Mouse (Mus musculus): Measurements from ENCODE around the gene Ralgps1.
"Not testable (repeated sequence)": the region's sequence is repeated elsewhere in the genome, so short reads cannot be mapped to it uniquely, and the experiment has no call there.

The Ralgps1 gene

GRCm38 (mm10) chr2:33215177-33215699 is 156.0 kb downstream of the Ralgps1 start:
- DNase-seq (ENCODE audit: low spot score in 2 of 2) = no peak

DNA sequence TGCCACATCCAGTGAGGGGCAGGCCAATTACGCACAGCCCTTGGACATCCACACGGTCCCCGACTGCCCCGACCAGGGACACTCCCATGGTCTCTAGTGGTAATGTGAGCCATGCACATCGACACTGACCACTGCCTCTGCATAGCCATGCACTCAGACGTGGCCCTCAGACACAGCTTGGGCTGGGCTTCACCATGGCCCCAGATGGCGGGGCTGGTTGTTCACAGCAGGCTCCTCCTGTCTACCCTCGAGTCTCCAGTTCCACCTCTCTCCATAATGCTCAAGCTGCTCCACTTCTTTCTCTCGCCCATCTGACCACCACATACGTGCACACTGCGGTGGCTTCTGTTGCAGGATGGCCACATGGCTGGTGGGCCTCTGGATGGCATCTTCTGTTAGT is 160.0 kb downstream of the Ralgps1 start:
- DNase-seq (ENCODE audit: low spot score in 2 of 2) = not testable (repeated sequence)

- no peak for DNase-seq (ENCODE audit: low spot score in 2 of 2)
These were observed 160.4 kb downstream of the Ralgps1 start for GRCm38 (mm10) chr2:33210841-33211240.

DNA sequence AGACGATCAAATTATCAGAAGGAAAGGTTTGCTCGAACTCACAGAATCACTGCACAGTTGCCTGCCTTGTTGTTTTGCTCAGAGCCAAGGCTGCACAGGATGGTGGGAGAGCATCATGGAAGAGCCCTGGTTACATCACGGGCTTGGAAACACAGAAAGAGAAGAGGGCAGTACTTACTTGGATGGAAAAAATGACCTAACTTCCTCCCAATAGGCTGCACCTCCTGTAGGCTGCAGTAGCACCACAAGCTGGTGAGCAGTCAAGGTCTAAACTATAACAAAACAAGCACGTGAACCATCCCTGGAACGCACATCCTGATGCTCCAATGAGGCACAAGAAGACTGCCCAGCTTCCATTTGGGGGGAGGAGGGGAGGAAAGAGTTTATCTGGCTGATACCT is 163.2 kb downstream of the Ralgps1 start:
- no peak for DNase-seq (ENCODE audit: low spot score in 2 of 2)

- DNase-seq (ENCODE audit: low spot score in 2 of 2) = no peak
These were observed 164.2 kb downstream of the Ralgps1 start for GRCm38 (mm10) chr2:33207069-33207468.

DNA sequence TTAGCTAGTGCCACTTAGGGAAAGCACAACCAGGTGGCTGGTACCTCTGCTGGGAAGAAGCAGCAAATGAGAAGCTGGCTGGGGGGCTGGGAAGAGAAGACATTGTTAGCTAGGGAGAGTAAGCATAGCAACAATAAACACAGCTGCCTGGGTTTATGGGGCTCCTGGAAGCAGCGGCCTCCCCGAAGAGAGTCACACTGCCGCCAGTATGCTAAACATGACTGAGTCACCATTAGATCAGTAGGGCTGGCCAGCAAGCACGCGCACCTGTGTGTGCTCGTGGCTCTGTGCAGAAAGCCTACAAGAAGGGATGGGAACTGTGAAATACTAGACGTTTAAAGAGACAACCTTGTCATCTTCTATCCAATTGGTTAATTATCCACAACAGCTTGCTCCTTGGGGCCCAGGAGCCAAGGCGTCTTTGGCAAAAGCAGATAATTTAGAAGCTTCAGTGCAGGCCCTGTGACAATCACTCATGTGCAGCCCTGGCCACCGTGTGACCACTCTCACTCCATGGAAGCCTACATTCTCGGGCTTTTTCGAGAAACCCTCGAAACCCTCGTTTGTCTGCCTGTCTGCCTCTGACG is 165.3 kb downstream of the Ralgps1 start:
- DNase-seq (ENCODE audit: low spot score in 2 of 2) = peak in 1 of 2 experiments; percentile 49

DNA sequence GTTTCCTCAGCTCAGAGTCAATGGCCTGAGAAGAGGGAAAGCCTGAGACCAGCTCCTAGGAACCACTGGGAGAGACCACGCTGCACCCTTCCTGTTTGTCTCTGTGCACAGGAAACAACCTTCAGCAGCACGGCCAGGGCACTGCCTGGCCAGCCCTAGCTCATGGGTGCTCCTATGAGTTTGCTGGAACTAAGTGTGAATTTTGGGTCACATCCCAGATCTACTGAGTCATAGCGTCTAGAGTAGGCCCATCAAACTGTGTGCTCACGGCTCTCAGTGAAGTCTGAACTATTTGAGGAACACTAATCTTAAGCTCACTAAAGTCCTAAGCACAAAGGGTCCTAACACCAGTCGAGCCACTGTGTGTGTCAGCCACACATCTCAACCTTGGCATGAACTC is 166.3 kb downstream of the Ralgps1 start:
- no peak for DNase-seq (ENCODE audit: low spot score in 2 of 2)

GRCm38 (mm10) chr2:33203284-33203683 is 168.0 kb downstream of the Ralgps1 start:
- no peak for DNase-seq (ENCODE audit: low spot score in 2 of 2)

DNA sequence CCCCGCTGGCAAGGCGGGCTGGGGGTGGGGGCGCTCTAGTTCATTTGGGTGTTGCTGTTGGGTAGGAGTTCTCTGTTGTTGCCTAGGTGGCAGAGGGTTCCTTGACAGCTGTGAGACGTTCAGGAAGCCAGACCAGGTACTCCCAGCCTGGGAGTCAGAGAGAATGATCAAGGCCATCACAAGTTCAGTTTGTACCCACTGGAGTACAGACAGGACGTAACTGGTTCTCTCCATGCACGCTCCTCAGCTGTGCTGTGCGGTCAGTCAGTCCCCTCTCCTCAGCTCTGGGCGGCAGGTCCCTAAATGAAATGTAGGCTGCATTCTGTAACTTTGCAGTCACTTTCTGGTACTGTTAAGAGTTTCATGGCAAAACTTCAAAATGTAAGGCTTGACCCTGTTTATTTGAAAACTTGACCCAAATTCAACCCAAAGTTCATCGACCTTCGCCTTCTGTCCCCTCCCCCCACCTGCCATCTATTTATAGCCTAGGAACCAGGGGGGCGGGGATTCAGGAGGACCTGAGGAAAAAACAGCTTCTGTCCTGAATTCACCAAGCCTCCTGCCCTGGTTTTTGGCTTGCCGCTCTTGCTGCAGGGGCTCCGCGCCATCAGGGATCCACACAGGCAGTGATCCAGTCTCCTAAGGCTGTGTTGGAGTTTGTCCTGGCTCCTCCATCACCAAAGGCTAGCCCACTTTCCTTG is 170.8 kb downstream of the Ralgps1 start:
- DNase-seq (ENCODE audit: low spot score in 2 of 2) = no peak

DNA sequence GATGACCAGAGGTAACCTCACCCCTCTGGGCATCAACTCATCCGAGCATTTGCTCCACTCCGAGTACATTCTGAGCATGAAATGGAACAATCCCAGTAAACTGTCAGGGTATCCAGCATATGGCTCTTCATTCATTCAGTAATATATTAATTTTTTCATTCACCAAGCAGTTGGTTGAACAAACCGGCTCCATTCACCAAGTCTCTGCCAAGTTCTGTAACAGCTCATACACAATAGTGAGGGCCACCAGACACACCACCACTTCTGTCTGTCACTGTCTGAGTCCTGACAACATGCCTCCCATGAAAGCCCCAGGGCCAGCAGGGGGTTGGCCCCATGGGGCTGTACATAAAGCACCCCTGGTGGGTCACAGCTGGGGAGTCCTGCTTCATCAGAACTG is 181.3 kb downstream of the Ralgps1 start:
- DNase-seq (ENCODE audit: low spot score in 2 of 2) = no peak

DNA sequence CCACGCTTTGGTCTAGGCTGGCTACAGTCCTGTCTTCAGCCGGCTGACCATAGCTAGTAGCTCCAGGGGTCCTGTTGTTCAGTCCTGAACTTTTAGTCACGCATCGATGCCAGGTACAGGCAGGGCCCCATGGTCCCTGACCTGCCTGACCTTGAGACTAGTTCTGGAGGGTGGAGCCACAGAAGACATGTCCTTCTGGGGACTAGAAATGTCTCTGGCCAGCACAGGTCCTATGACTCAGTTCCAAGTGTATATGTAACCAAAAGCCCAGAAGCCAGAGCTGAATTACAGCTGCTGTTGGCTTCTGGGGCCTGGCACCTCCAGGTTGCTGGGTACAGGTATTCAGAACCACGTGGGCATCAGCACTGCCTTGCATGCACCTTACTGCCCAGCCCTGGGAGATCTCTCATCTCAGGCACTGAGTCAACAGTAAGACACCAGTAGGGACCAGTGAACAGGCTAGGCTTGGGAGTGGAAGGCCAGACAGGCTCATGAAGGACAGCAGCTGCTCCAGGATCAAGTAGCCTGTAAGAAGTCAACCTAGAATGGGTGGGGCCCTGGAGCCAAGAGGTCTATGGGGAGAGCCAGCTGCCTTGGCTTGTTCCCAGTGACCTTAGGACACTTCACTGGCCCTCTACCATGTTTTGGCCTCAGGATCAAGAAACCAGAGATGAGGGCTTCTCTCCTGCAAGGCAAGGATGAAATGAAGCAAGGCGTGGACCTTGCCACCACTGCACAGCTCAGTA is 182.2 kb downstream of the Ralgps1 start:
- no peak for DNase-seq (ENCODE audit: low spot score in 2 of 2)

DNA sequence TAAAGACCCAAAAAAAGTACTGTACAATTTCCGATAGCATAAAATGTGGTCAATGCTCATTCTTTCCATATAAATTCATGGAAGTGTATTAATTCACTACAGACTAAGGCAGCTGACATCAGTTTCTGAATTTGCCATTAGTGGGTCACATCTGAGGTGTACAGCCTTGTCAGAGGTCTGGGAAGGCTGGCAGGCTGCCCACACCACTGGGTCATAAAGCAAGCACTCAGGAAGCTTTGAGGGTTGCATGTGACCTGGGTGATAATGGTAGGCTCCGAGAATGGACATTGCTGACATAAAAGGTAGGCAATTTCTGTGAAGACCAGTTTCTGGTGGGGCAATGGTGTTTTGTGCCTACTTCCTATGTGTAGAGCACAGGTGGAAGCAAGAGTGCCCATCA is 183.4 kb downstream of the Ralgps1 start:
- no peak for DNase-seq (ENCODE audit: low spot score in 2 of 2)

DNA sequence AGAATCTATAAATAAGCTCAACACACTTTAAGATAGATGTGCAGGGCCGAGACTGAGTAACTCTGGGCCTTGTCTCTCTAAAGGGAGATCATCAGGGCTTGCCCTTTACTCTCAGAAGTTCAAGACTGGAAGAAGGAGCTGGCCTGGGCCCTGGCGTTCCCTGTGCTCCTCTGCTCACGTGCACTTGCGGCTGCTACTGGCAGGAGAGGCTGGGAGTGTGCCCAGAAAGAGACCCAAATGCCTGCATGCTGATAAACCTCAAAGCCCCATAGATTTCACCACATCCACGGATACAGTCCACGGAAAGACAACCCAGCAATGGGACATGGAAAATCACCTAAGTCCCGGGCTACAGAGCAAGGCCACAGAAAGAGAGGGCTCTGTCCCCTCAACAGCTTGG is 184.8 kb downstream of the Ralgps1 start:
- DNase-seq (ENCODE audit: low spot score in 2 of 2) = no peak

- no peak for DNase-seq (ENCODE audit: low spot score in 2 of 2)
These were observed 186.0 kb downstream of the Ralgps1 start for GRCm38 (mm10) chr2:33185258-33185657.

DNA sequence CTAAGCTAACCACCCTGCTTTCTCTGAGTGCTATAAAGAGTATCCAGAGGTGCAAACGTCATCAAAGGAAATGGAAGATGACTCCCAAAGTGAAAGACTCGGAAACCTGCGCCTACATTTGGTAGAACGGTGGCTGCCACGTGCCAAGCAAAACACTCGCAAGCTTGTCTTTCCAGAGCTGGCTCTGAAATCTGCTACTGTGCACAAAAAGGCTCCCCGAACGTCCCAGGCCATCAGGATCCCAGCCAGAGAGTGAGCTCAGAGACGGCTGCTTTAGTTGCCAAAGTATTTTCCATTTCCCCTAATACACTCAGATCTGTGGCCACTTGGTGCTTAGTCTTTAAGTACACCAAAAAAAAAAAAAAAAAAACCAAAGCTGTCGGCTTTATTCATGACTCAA is 186.6 kb downstream of the Ralgps1 start:
- peak in 1 of 2 experiments; percentile 43 for DNase-seq (ENCODE audit: low spot score in 2 of 2)

GRCm38 (mm10) chr2:33183321-33183720 is 188.0 kb downstream of the Ralgps1 start:
- no peak for DNase-seq (ENCODE audit: low spot score in 2 of 2)

GRCm38 (mm10) chr2:33179930-33180630 is 191.2 kb downstream of the Ralgps1 start:
- peak in 1 of 2 experiments; percentile 56 for DNase-seq (ENCODE audit: low spot score in 2 of 2)

- no peak for DNase-seq (ENCODE audit: low spot score in 2 of 2)
These were observed 191.9 kb downstream of the Ralgps1 start for GRCm38 (mm10) chr2:33179171-33179929.

DNA sequence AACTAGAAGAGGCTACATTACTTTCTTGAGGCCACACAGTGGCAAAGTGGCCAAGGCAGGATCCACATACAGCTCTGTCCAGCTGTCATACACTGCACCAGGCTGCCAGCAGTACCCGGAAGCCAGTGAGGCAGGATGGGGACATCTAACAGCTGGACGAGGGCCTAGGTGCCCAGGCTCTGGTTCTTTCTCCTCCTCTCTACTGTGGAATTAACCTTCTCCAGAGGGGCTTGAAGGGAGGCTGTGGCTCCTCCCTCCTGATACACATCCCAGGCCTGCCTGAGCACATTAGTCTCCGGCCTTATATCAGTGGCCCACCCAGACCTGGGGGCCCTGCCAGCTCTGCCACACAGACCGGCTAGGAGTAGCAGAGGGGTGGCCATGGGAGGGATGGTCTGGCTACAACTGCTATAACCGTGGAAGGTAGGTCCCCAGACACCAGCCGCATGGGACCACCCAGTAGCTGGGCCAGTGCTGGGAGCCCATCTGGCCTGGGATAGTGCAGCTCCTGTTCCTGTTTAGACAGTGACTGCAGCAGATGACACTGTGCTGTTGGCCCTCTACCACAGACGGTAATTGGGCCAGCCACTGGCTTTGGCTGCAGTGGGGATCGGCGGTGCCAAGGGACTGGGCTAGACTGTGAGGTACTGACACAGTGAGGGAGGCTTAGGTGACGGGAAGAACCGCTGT is 192.9 kb downstream of the Ralgps1 start:
- peak in 1 of 2 experiments; percentile 36 for DNase-seq (ENCODE audit: low spot score in 2 of 2)

DNA sequence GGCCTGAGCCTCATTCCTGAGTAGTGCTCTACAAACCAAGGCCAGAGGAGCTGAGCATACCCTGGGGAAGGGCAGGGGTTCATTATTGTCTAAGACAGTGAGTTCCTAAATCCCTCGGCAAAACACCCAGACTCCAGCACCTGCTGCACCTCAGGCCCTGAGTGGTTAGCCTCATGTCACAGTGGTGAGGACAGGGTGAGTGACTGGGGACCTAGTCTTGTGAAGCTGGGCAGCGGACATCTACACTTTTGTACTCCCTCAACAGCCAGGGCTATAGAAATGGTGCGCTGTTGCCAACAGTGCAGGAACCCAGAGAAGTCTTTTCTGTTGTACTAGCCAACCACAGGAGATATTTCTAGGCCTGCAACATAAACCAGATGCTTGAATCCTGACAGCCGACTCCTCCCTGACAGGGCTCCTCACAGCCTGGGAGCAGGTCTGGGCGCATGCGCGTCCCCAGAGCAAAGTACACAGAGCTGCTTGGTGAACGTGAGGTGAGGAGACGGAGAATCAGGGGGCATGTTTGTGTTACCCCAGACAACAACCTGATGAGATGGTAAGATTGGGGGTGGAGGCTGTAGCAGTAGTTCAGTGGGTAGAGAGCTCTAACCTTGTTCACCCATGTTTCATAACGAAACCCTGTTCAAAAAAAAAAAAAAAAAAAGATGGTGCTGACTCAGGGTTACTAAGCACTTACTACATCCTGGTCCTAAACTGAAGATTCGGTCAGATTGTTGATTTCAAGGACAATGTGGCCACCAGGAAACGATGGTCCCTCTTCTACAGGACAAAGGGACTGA is 193.6 kb downstream of the Ralgps1 start:
- no peak for DNase-seq (ENCODE audit: low spot score in 2 of 2)
